Mouse (Mus musculus): ENCODE data around the gene A830018L16Rik. TPM values are rescaled to one million over a fixed set of nuclear protein-coding genes. Genes with fewer than 3 reads are reported as not detected.
"Not testable (repeated sequence)": the region's sequence is repeated elsewhere in the genome, so short reads cannot be mapped to it uniquely, and the experiment has no call there.

A830018L16Rik gene
- polyA plus RNA-seq, 1 experiment: not detected

DNA sequence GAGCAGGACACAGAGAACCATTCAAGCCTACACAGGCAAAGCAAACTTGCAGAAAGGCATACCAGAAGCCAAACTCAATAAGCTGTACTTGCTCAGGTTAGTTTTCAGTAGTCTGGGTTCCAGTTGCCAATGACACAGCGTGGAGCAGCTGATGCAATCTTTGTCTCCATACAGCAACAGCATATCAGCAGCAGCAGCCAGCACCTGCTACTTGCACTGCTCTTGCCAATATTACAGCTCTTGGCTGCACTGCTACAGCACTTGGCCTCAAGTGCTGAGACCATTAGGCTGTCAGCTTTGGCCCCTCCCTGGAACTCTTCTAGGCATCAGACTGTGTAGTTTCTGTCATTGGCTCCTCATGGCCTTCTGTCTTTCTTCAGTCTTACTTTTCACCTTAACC lies 44.4 kb downstream of the A830018L16Rik start:
- Histone ChIP-seq H3K27ac (ENCODE audit: insufficient read depth, low read depth, low read length) (no peak overlapping the region), H3K4me1 (ENCODE audit: control insufficient read depth, insufficient read depth, low read length) (no peaks in the 10 kb centered on the region), H3K4me3 (ENCODE audit: insufficient read depth, low read depth, low read length) (no peak overlapping the region)
- WGBS: 61% methylated on average over 1 of the region's 1 CpGs
- TF ChIP-seq CTCF (IDR thresholded peaks at IDR 0.05; ENCODE audit: insufficient read depth, low read depth, low read length) (no peak), POLR2A (IDR thresholded peaks at IDR 0.05; ENCODE audit: insufficient read depth, low read depth, low read length) (no peak)

- WGBS: 68% methylated on average over 1 of the region's 1 CpGs
- no peak for TF ChIP-seq POLR2A (IDR thresholded peaks at IDR 0.05; ENCODE audit: insufficient read depth, low read depth, low read length)
- no peak for TF ChIP-seq CTCF (IDR thresholded peaks at IDR 0.05; ENCODE audit: insufficient read depth, low read depth, low read length)
- no peaks in the 10 kb centered on the region for H3K4me1 ChIP-seq (ENCODE audit: control insufficient read depth, insufficient read depth, low read length)
- H3K4me3 ChIP-seq (ENCODE audit: insufficient read depth, low read depth, low read length): no peak overlapping the region
- no peak overlapping the region for H3K27ac ChIP-seq (ENCODE audit: insufficient read depth, low read depth, low read length)
These were observed 52.4 kb downstream of the A830018L16Rik start for GRCm38 (mm10) chr1:11466325-11466724.

GRCm38 (mm10) chr1:11467065-11467643 lies 53.2 kb downstream of the A830018L16Rik start:
- 72% methylated on average over 5 of the region's 5 CpGs for WGBS
- no peaks in the 10 kb centered on the region for H3K4me1 ChIP-seq (ENCODE audit: control insufficient read depth, insufficient read depth, low read length)

DNA sequence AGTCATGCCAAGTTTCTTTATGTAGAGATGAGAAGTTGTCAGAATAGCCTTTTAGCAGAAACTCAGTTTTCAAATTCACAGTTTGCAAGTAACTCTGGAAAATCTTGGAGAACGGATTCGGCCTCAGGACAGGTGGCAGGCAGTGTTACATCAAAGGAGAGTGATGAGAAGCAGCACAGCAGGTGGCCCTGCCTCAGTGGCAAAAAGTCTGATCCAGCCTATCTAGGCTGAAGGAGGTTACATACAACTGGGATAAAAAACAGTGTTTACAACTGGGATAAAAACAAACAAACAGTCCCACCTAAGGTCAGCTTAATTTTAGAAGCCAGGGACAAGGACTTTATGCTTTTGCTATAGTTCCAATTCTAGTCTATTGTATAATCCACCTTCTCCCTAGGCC lies 79.0 kb downstream of the A830018L16Rik start:
- 87% methylated on average over 2 of the region's 2 CpGs for WGBS
- no peaks in the 10 kb centered on the region for H3K4me1 ChIP-seq (ENCODE audit: control insufficient read depth, insufficient read depth, low read length)

More at GRCm38 (mm10) chr1:11467065-11467643, 53.2 kb downstream of the A830018L16Rik start:
- TF ChIP-seq CTCF (IDR thresholded peaks at IDR 0.05; ENCODE audit: insufficient read depth, low read depth, low read length) (no peak), POLR2A (IDR thresholded peaks at IDR 0.05; ENCODE audit: insufficient read depth, low read depth, low read length) (no peak)
- Histone ChIP-seq H3K27ac (ENCODE audit: insufficient read depth, low read depth, low read length) (no peak overlapping the region), H3K4me3 (ENCODE audit: insufficient read depth, low read depth, low read length) (no peak overlapping the region)

DNA sequence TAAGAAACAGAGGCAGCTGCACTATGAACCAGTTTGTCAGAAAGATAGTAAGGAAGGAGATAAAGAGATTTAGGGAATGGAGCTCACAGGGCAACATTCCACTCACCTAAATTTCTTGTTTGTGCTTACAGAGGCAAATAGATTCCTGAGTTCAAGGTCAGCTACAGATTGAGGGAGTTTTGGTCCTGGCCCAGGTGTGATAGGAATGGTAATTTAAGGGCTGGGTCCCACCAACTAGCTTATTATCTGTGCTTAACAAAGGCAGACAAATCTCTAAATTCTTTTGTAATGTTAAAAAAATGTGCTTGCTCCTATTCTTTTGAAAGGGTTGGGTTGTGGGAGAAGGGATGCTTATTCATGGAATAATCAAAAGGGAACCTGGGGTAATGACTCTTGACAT lies 87.7 kb downstream of the A830018L16Rik start:
- H3K4me1 ChIP-seq (ENCODE audit: control insufficient read depth, insufficient read depth, low read length): no peaks in the 10 kb centered on the region
- TF ChIP-seq CTCF (IDR thresholded peaks at IDR 0.05; ENCODE audit: insufficient read depth, low read depth, low read length): no peak
- TF ChIP-seq POLR2A (IDR thresholded peaks at IDR 0.05; ENCODE audit: insufficient read depth, low read depth, low read length): no peak

More for the DNA sequence above, 79.0 kb downstream of the A830018L16Rik start:
- TF ChIP-seq CTCF (IDR thresholded peaks at IDR 0.05; ENCODE audit: insufficient read depth, low read depth, low read length) (no peak), POLR2A (IDR thresholded peaks at IDR 0.05; ENCODE audit: insufficient read depth, low read depth, low read length) (no peak)
- no peak overlapping the region for H3K27ac ChIP-seq (ENCODE audit: insufficient read depth, low read depth, low read length)
- no peak overlapping the region for H3K4me3 ChIP-seq (ENCODE audit: insufficient read depth, low read depth, low read length)

DNA sequence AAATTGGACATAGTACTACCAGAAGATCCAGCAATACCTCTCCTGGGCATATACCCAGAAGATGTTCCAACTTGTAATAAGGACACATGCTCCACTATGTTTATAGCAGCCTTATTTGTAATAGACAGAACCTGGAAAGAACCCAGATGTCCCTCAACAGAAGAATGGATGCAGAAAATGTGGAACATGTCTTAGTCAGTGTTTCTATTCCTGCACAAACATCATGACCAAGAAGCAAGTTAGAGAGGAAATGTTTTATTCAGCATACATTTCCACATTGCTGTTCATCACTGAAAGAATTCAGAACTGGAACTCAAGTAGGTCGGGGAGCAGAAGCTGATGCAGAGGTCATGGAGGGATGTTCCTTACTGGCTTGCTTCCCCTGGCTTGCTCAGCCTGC lies 135.9 kb downstream of the A830018L16Rik start:
- not testable (repeated sequence) for H3K27ac ChIP-seq (ENCODE audit: insufficient read depth, low read depth, low read length); H3K4me1 ChIP-seq (ENCODE audit: control insufficient read depth, insufficient read depth, low read length); H3K4me3 ChIP-seq (ENCODE audit: insufficient read depth, low read depth, low read length)
- WGBS: 85% methylated on average over 1 of the region's 1 CpGs

More for the DNA sequence above, 87.7 kb downstream of the A830018L16Rik start:
- Histone ChIP-seq H3K27ac (ENCODE audit: insufficient read depth, low read depth, low read length) (no peak overlapping the region), H3K4me3 (ENCODE audit: insufficient read depth, low read depth, low read length) (no peak overlapping the region)

GRCm38 (mm10) chr1:11565309-11565708 lies 151.4 kb downstream of the A830018L16Rik start:
- WGBS: 15% methylated on average over 6 of the region's 6 CpGs
- Histone ChIP-seq H3K4me3 (ENCODE audit: insufficient read depth, low read depth, low read length) (no peak overlapping the region), H3K4me1 (ENCODE audit: control insufficient read depth, insufficient read depth, low read length) (peaks cover 3% of the 10 kb centered on the region), H3K27ac (ENCODE audit: insufficient read depth, low read depth, low read length) (no peak overlapping the region)
- TF ChIP-seq CTCF (IDR thresholded peaks at IDR 0.05; ENCODE audit: insufficient read depth, low read depth, low read length): 0 out of 2 replicates have a peak, but pooled peaks have one; percentile 30
- no peak for TF ChIP-seq POLR2A (IDR thresholded peaks at IDR 0.05; ENCODE audit: insufficient read depth, low read depth, low read length)

GRCm38 (mm10) chr1:11566730-11567129 lies 152.8 kb downstream of the A830018L16Rik start:
- Histone ChIP-seq H3K4me1 (ENCODE audit: control insufficient read depth, insufficient read depth, low read length) (peaks cover 3% of the 10 kb centered on the region), H3K27ac (ENCODE audit: insufficient read depth, low read depth, low read length) (no peak overlapping the region), H3K4me3 (ENCODE audit: insufficient read depth, low read depth, low read length) (no peak overlapping the region)
- 55% methylated on average over 2 of the region's 2 CpGs for WGBS
- TF ChIP-seq CTCF (IDR thresholded peaks at IDR 0.05; ENCODE audit: insufficient read depth, low read depth, low read length) (no peak), POLR2A (IDR thresholded peaks at IDR 0.05; ENCODE audit: insufficient read depth, low read depth, low read length) (no peak)

DNA sequence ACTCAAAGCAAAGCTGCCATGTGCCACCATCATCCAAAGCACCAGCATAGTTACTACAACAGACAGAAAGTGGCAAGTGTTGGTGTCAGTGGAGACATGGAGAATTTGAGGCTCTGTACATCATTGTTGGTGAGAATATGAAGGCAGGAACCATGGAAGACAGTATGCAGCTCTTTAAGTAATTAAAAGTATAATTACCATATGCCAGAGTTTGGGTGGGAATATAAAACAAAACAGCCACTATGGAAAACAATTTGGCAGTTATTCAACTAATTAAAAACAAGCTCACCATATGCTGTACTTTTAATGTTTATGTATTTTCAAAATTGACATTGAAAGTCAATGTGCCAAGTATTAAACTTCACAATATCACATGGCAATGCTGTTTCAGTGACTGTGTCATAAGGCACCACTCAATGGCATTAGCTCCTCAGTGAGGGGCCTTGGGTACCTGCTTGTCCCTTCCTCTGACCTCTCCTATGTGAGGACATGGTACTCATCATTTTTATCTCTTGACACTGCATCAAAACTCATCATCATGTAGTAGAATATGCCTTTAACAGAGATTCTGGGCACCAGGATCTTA lies 153.5 kb downstream of the A830018L16Rik start:
- Histone ChIP-seq H3K4me3 (ENCODE audit: insufficient read depth, low read depth, low read length) (no peak overlapping the region), H3K4me1 (ENCODE audit: control insufficient read depth, insufficient read depth, low read length) (peaks cover 3% of the 10 kb centered on the region), H3K27ac (ENCODE audit: insufficient read depth, low read depth, low read length) (no peak overlapping the region)
- no peak for TF ChIP-seq POLR2A (IDR thresholded peaks at IDR 0.05; ENCODE audit: insufficient read depth, low read depth, low read length)
- no peak for TF ChIP-seq CTCF (IDR thresholded peaks at IDR 0.05; ENCODE audit: insufficient read depth, low read depth, low read length)
